ENCODE assay signal across 11 mouse cellular contexts in the genomic region with DNA sequence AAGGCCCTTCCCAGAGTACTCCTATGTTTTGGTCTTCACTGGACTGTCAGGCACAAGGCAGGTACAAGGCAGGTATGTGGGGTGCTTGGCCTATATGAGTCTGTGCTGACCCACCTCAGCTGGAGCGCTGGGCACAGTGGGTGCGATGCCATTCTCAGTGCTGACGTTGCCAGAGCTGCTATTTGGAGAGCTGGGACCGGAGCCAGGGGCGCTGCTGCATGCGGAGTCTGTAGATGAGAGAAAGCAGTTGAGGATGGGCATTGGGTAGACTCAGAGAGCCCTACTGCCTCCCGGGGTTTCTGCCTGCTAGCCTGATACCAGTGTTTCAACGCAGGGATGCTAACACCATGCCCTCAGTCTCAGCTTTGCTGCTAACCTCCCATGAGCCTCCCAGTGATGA.
DNase-seq lines count a peak whose midpoint lies in the region; ATAC-seq and TF ChIP-seq lines count a peak whose summit lies in the region.
"Had no signal": no experiment of that assay in that cellular context is flagged by ENCODE, and none has a peak within 500 bp of the region (broad histone marks: within the 10 kb centered on the region; RNA-seq: fewer than 3 reads in every experiment).

No protein-coding gene starts in this region.

- no peak overlapping the region for H3K4me3 ChIP-seq in forebrain, postnatal 0 days (ENCODE audit: low read depth, low read length)
- no peak overlapping the region for H3K4me3 ChIP-seq in forebrain, embryonic 14.5 days (ENCODE audit: low read depth, low read length)
- no peak overlapping the region for H3K4me3 ChIP-seq in liver, postnatal 0 days (ENCODE audit: low read depth, low read length)
- H3K4me3 ChIP-seq: heart, embryonic 13.5 days had no signal

- no peak overlapping the region for H3K27ac ChIP-seq in forebrain, postnatal 0 days (ENCODE audit: low read depth, low read length)
- no peak overlapping the region for H3K27ac ChIP-seq in forebrain, embryonic 14.5 days (ENCODE audit: low read depth, low read length)
- H3K27ac ChIP-seq in liver, postnatal 0 days (ENCODE audit: low read depth) = no peak overlapping the region
- H3K27ac ChIP-seq: heart, embryonic 13.5 days had no signal

- ATAC-seq in forebrain, postnatal 0 days = no peak
- ATAC-seq in forebrain, embryonic 14.5 days = no peak
- no peak for ATAC-seq in liver, postnatal 0 days

- intact Hi-C loops in heart, postnatal 10 days (cut with DNase I) = no loop called here
- intact Hi-C loops in left cerebral cortex, postnatal 4 days (cut with DNase I) = no loop called here

- no peak overlapping the region for H3K9ac ChIP-seq in forebrain, postnatal 0 days
- no peak overlapping the region for H3K9ac ChIP-seq in forebrain, embryonic 14.5 days (ENCODE audit: low read length)
- H3K9ac ChIP-seq in liver, postnatal 0 days (replicated peaks) = no peak overlapping the region
- H3K9ac ChIP-seq: heart, embryonic 13.5 days had no signal

- H3K36me3 ChIP-seq in forebrain, postnatal 0 days (ENCODE audit: insufficient read depth) = peaks cover 62% of the 10 kb centered on the region
- H3K36me3 ChIP-seq in forebrain, embryonic 14.5 days (ENCODE audit: control insufficient read depth, insufficient read depth, low read length) = peaks cover 81% of the 10 kb centered on the region
- peaks cover 42% of the 10 kb centered on the region for H3K36me3 ChIP-seq in liver, postnatal 0 days (replicated peaks; ENCODE audit: insufficient read depth, low read length)

- no peaks in the 10 kb centered on the region for H3K9me3 ChIP-seq in forebrain, postnatal 0 days (ENCODE audit: low read length)
- no peaks in the 10 kb centered on the region for H3K9me3 ChIP-seq in forebrain, embryonic 14.5 days (replicated peaks; ENCODE audit: control insufficient read depth, low read length)
- no peaks in the 10 kb centered on the region for H3K9me3 ChIP-seq in liver, postnatal 0 days (ENCODE audit: low read length)
- H3K9me3 ChIP-seq: heart, embryonic 13.5 days had no signal

- no peak for TF ChIP-seq CTCF in forebrain, postnatal 0 days (IDR thresholded peaks at IDR 0.05; ENCODE audit: low read depth)
- TF ChIP-seq CTCF in liver, postnatal 0 days (IDR thresholded peaks at IDR 0.05; ENCODE audit: low read depth) = no peak

- TF ChIP-seq EP300 in liver, postnatal 0 days (IDR thresholded peaks at IDR 0.05; ENCODE audit: low read depth) = no peak

- H3K27me3 ChIP-seq in forebrain, postnatal 0 days (ENCODE audit: insufficient read depth, low read length) = no peaks in the 10 kb centered on the region
- no peaks in the 10 kb centered on the region for H3K27me3 ChIP-seq in forebrain, embryonic 14.5 days (replicated peaks; ENCODE audit: control insufficient read depth, insufficient read depth, low read length)
- H3K27me3 ChIP-seq in liver, postnatal 0 days (ENCODE audit: insufficient read depth, low read length) = no peaks in the 10 kb centered on the region
- H3K27me3 ChIP-seq: heart, embryonic 13.5 days had no signal

- WGBS in forebrain, postnatal 0 days = 69% methylated on average over 8 of the region's 8 CpGs
- 83% methylated on average over 8 of the region's 8 CpGs for WGBS in forebrain, embryonic 14.5 days
- 86% methylated on average over 8 of the region's 8 CpGs for WGBS in liver, postnatal 0 days (ENCODE audit: insufficient replicate concordance)

- no peaks in the 10 kb centered on the region for H3K4me1 ChIP-seq in forebrain, postnatal 0 days (ENCODE audit: insufficient read depth)
- no peaks in the 10 kb centered on the region for H3K4me1 ChIP-seq in forebrain, embryonic 14.5 days (ENCODE audit: control insufficient read depth, insufficient read depth, low read length)
- H3K4me1 ChIP-seq in liver, postnatal 0 days (ENCODE audit: insufficient read depth) = peaks cover 6% of the 10 kb centered on the region

- no peak overlapping the region for H3K4me2 ChIP-seq in forebrain, postnatal 0 days (ENCODE audit: low read depth)
- no peak overlapping the region for H3K4me2 ChIP-seq in forebrain, embryonic 14.5 days (ENCODE audit: low read length)
- no peak overlapping the region for H3K4me2 ChIP-seq in liver, postnatal 0 days (ENCODE audit: low read depth, low read length)
- H3K4me2 ChIP-seq: heart, embryonic 13.5 days had no signal

- DNase-seq in forebrain, postnatal 0 days = peak; percentile 17
- DNase-seq in forebrain, embryonic 14.5 days (ENCODE audit: low spot score) = no peak
- DNase-seq in cerebellum, postnatal 14 days = peak; percentile 67
- peak; percentile 60 to 76 for DNase-seq in heart, postnatal 10 days
- peak; percentile 25 for DNase-seq in left cerebral cortex, postnatal 4 days
- DNase-seq in liver, postnatal 0 days = no peak
- DNase-seq in adrenal gland, postnatal 25 days = no peak
- DNase-seq in kidney, postnatal 36 days = no peak
- DNase-seq: kidney, postnatal 10 days; lung, postnatal 10 days had no signal

Comparison
In these comparisons a context has a peak if more than half of its experiments do, and no peak if none do; other contexts are left out.
1. DNase-seq: peak in forebrain, postnatal 0 days (single experiment), cerebellum, postnatal 14 days (2 of 2), heart, postnatal 10 days (2 of 2) and left cerebral cortex, postnatal 4 days (single experiment); none in forebrain, embryonic 14.5 days (single experiment), liver, postnatal 0 days (single experiment), adrenal gland, postnatal 25 days (single experiment) and kidney, postnatal 36 days (0 of 2).